Mouse (Mus musculus) MEL (cell line): ENCODE measurements around the gene Tcf19.

Experiments
- CTCF ChIP-seq, 3 experiments: IDR thresholded peaks in 2 of 3; conservative IDR thresholded peaks in 1 of 3; 2 replicates each; pipeline ENCODE4 v1.5.1; 2011 to 2012; ENCODE audit warnings: low read length in 3 of 3, low read depth in 2 of 3, mild to moderate bottlenecking in 2 of 3, improper control_type of control experiment in 1 of 3, inconsistent platforms in 1 of 3, mixed read lengths in 1 of 3, moderate library complexity in 1 of 3; ENCODE audit not compliant: control insufficient read depth in 1 of 3, insufficient read depth in 1 of 3, poor library complexity in 1 of 3, severe bottlenecking in 1 of 3
- ELF1 ChIP-seq: IDR thresholded peaks from 2 replicates; pipeline ENCODE4 v1.6.1; 2014; ENCODE audit warnings: low read depth, mild to moderate bottlenecking, inconsistent platforms, low read length, improper control_type of control experiment, moderate library complexity
- EP300 ChIP-seq, 2 experiments: IDR thresholded peaks; 2 replicates each; pipeline ENCODE4 v1.6.1; 2011; ENCODE audit warnings: improper control_type of control experiment in 2 of 2, low read length in 2 of 2, low read depth in 1 of 2, mild to moderate bottlenecking in 1 of 2
- ETS1 ChIP-seq: IDR thresholded peaks from 2 replicates; pipeline ENCODE4 v1.6.1; 2012; ENCODE audit warnings: low read depth, mild to moderate bottlenecking, inconsistent platforms, low read length, improper control_type of control experiment, moderate library complexity
- GATA1 ChIP-seq: IDR thresholded peaks from 2 replicates; pipeline ENCODE4 v1.6.1; 2011; ENCODE audit warnings: low read depth, low read length, improper control_type of control experiment
- HCFC1 ChIP-seq: IDR thresholded peaks from 2 replicates; pipeline ENCODE4 v1.6.1; 2012; ENCODE audit warnings: low read depth, mild to moderate bottlenecking, inconsistent platforms, low read length, improper control_type of control experiment, moderate library complexity
- MAX ChIP-seq: IDR thresholded peaks from 2 replicates; pipeline ENCODE4 v1.6.1; 2011; ENCODE audit warnings: low read length, improper control_type of control experiment
- MAZ ChIP-seq: IDR thresholded peaks from 2 replicates; pipeline ENCODE4 v1.6.1; 2012; ENCODE audit warnings: low read depth, mild to moderate bottlenecking, inconsistent platforms, low read length, improper control_type of control experiment
- MYC ChIP-seq: IDR thresholded peaks from 2 replicates; pipeline ENCODE4 v1.6.1; 2011; ENCODE audit warnings: low read depth, mild to moderate bottlenecking, low read length, improper control_type of control experiment, moderate library complexity
- NRF1 ChIP-seq: IDR thresholded peaks from 2 replicates; pipeline ENCODE4 v1.6.1; 2014; ENCODE audit warnings: low read depth, mild to moderate bottlenecking, inconsistent platforms, low read length, improper control_type of control experiment, moderate library complexity; ENCODE audit not compliant: poor library complexity, insufficient read depth, severe bottlenecking
- POLR2A ChIP-seq, 2 experiments: IDR thresholded peaks; 2 replicates each; pipeline ENCODE4 v1.6.1; 2011 to 2012; ENCODE audit warnings: low read length in 2 of 2, mild to moderate bottlenecking in 2 of 2, control low read depth in 1 of 2, improper control_type of control experiment in 1 of 2, low read depth in 1 of 2, moderate library complexity in 1 of 2; ENCODE audit not compliant: control insufficient read depth in 1 of 2, insufficient read depth in 1 of 2, poor library complexity in 1 of 2
- USF1 ChIP-seq: IDR thresholded peaks from 2 replicates; pipeline ENCODE4 v1.6.1; 2014; ENCODE audit warnings: low read depth, mild to moderate bottlenecking, inconsistent platforms, low read length, improper control_type of control experiment, moderate library complexity
- ZKSCAN1 ChIP-seq: IDR thresholded peaks from 2 replicates; pipeline ENCODE4 v1.6.1; 2012; ENCODE audit warnings: low read depth, mild to moderate bottlenecking, inconsistent platforms, low read length, improper control_type of control experiment, moderate library complexity
- ZMIZ1 ChIP-seq: IDR thresholded peaks from 2 replicates; pipeline ENCODE4 v1.6.1; 2012; ENCODE audit warnings: low read depth, mild to moderate bottlenecking, inconsistent platforms, low read length, improper control_type of control experiment, moderate library complexity

- TF ChIP-seq ELF1 (no peak; the same call in 1 of the 2 replicates), CTCF (IDR thresholded peaks at IDR 0.05 in 2 of 3, conservative IDR thresholded peaks at IDR 0.05 in 1 of 3; ENCODE audit: control insufficient read depth in 1 of 3, insufficient read depth in 1 of 3, low read depth in 2 of 3, low read length in 3 of 3, poor library complexity in 1 of 3, severe bottlenecking in 1 of 3) (no peak), ZKSCAN1 (no peak), ETS1 (no peak), MYC (no peak), ZMIZ1 (no peak), GATA1 (no peak), USF1 (no peak), HCFC1 (no peak; the same call in 1 of the 2 replicates), EP300 (IDR thresholded peaks at IDR 0.05; ENCODE audit: low read depth in 1 of 2, low read length in 2 of 2) (no peak), MAZ (no peak), NRF1 (no peak), MAX (peak; percentile 61; the same call in 1 of the 2 replicates), POLR2A (IDR thresholded peaks at IDR 0.05; ENCODE audit: control insufficient read depth in 1 of 2, insufficient read depth in 1 of 2, low read depth in 1 of 2, low read length in 2 of 2, poor library complexity in 1 of 2) (no peak; a peak in 1 of 4 replicates)
Measured at GRCm38 (mm10) chr17:35544001-35544400, 27.4 kb upstream of the Tcf19 start.
